In genomic region chr8:106051068-106051467, GRCm38 (mm10) we compare ENCODE assay signal across 17 mouse cellular contexts. TPM values are rescaled to one million over a fixed set of nuclear protein-coding genes. Genes with fewer than 3 reads are reported as not detected.
"Had no signal": no experiment of that assay in that cellular context is flagged by ENCODE, and none has a peak within 500 bp of the region (broad histone marks: within the 10 kb centered on the region; RNA-seq: fewer than 3 reads in every experiment).

No protein-coding gene starts in this region.

- H3K9ac ChIP-seq: limb, embryonic 12.5 days; lung, embryonic 15.5 days; midbrain, embryonic 15.5 days; neural tube, embryonic 13.5 days had no signal

- ATAC-seq: midbrain, embryonic 15.5 days had no signal

- H3K27me3 ChIP-seq: limb, embryonic 12.5 days; lung, embryonic 15.5 days; megakaryocyte, embryonic 14.5 days; midbrain, embryonic 15.5 days; neural tube, embryonic 13.5 days had no signal

- H3K9me3 ChIP-seq: limb, embryonic 12.5 days; lung, embryonic 15.5 days; megakaryocyte, embryonic 14.5 days; midbrain, embryonic 15.5 days; neural tube, embryonic 13.5 days had no signal

- DNase-seq: kidney, postnatal 14 days; layer of hippocampus, postnatal 36 days; lung, postnatal 14 days; retina, postnatal 1 day; right cerebral cortex, postnatal 4 days; spleen, adult 18-20 months had no signal

- H3K4me2 ChIP-seq: limb, embryonic 12.5 days; lung, embryonic 15.5 days; midbrain, embryonic 11.5 days; midbrain, embryonic 15.5 days; neural tube, embryonic 13.5 days had no signal

- H3K4me1 ChIP-seq: limb, embryonic 12.5 days; lung, embryonic 15.5 days; midbrain, embryonic 15.5 days; neural tube, embryonic 13.5 days had no signal

- H3K4me3 ChIP-seq: limb, embryonic 12.5 days; lung, embryonic 15.5 days; megakaryocyte, embryonic 14.5 days; midbrain, embryonic 15.5 days; neural tube, embryonic 13.5 days had no signal

- H3K27ac ChIP-seq: limb, embryonic 12.5 days; lung, embryonic 15.5 days; macrophage; midbrain, embryonic 15.5 days; neural tube, embryonic 13.5 days; stomach, postnatal 0 days had no signal

RNA-seq across cellular contexts. Expression of gene Dpep2nb, which starts 45.3 kb away (rescaled TPM):
- total RNA-seq: liver, adult 2 months had no signal
- polyA plus RNA-seq: large intestine, adult 2 months; limb, embryonic 12.5 days; liver, adult 2 months; liver, embryonic 16.5 days; lung, embryonic 15.5 days; macrophage; midbrain, embryonic 11.5 days; stomach, postnatal 0 days had no signal
